Mouse (Mus musculus) lung, embryonic 15.5 days (tissue): Measurements from ENCODE around the gene Sbno2. TPM values are rescaled to one million over a fixed set of nuclear protein-coding genes. Genes with fewer than 3 reads are reported as not detected.

Source experiments
- ATAC-seq: fragments of 200-750 bp; cut with Nextera tagmentation; 2 replicates; pipeline ENCODE4 v1.8.0; 2017; ENCODE audit warnings: moderate number of reproducible peaks, borderline replicate concordance; ENCODE audit not compliant: low FRiP score, low TSS enrichment; ENCODE audit errors: extremely low read depth
- H3K27ac ChIP-seq: fragments of 300-500 bp; sonication (generic); 2 replicates; pipeline ENCODE4 v1.5.1; 2015; ENCODE audit warnings: moderate library complexity, mild to moderate bottlenecking, inconsistent platforms
- H3K27me3 ChIP-seq: fragments of 300-500 bp; sonication (generic); 2 replicates; pipeline ENCODE4 v1.6.1; 2015; ENCODE audit warnings: inconsistent platforms
- H3K36me3 ChIP-seq: fragments of 300-500 bp; sonication (generic); 2 replicates; pipeline ENCODE4 v1.6.1; 2015; ENCODE audit warnings: inconsistent platforms
- H3K4me1 ChIP-seq: fragments of 300-500 bp; sonication (generic); 2 replicates; pipeline ENCODE4 v1.6.1; 2015; ENCODE audit warnings: inconsistent platforms
- H3K4me2 ChIP-seq: fragments of 300-500 bp; sonication (generic); 2 replicates; pipeline ENCODE4 v1.6.1; 2015; ENCODE audit warnings: inconsistent platforms, mild to moderate bottlenecking, moderate library complexity
- H3K4me3 ChIP-seq: fragments of 300-500 bp; sonication (generic); 2 replicates; pipeline ENCODE4 v1.5.1; 2015; ENCODE audit warnings: mild to moderate bottlenecking, inconsistent platforms
- H3K9ac ChIP-seq: fragments of 300-500 bp; sonication (generic); 2 replicates; pipeline ENCODE4 v1.6.1; 2015; ENCODE audit warnings: inconsistent platforms
- H3K9me3 ChIP-seq: fragments of 300-500 bp; sonication (generic); 2 replicates; pipeline ENCODE4 v1.6.1; 2016; ENCODE audit warnings: inconsistent platforms
- WGBS: fragments of 180-500 bp; shearing (Covaris S2); methylation state at CpG from one replicate; pipeline ENCODE4 v1.1.7; 2015; 5-methylcytosine and 5-hydroxymethylcytosine counted together
- polyA plus RNA-seq: library from polyadenylated mRNA; unstranded; fragments of >200 nt; fragmentation: Nextera tagmentation; extraction: Ambion mirVana; gene quantifications from 2 replicates; pipeline ENCODE4 v1.2.1, GENCODE M21; 2015

The Sbno2 gene
- polyA plus RNA-seq, 1 experiment from 2014 or later = 16.6 TPM

- ATAC-seq = no peak
- Histone ChIP-seq H3K4me3 (no peak overlapping the region), H3K27ac (no peak overlapping the region), H3K9ac (no peak overlapping the region), H3K9me3 (no peaks in the 10 kb centered on the region), H3K36me3 (peaks cover 55% of the 10 kb centered on the region), H3K4me2 (peak overlapping the region; percentile 14; the same call in 1 of the 2 replicates), H3K27me3 (peaks cover 19% of the 10 kb centered on the region), H3K4me1 (peaks cover 26% of the 10 kb centered on the region)
- 57% methylated on average over 27 of the region's 27 CpGs for WGBS
These were observed 26.6 kb upstream of the Sbno2 start for GRCm38 (mm10) chr10:80131952-80132350.

- Histone ChIP-seq H3K4me2 (peak overlapping the region; percentile 14; the same call in 1 of the 2 replicates), H3K4me1 (peaks cover 21% of the 10 kb centered on the region), H3K9ac (no peak overlapping the region), H3K4me3 (no peak overlapping the region), H3K27me3 (peaks cover 14% of the 10 kb centered on the region), H3K36me3 (peaks cover 60% of the 10 kb centered on the region), H3K9me3 (no peaks in the 10 kb centered on the region), H3K27ac (no peak overlapping the region)
- 27% methylated on average over 55 of the region's 55 CpGs for WGBS
- ATAC-seq = no peak
These were observed 26.1 kb upstream of the Sbno2 start for GRCm38 (mm10) chr10:80131316-80131951.

- 71% methylated on average over 18 of the region's 18 CpGs for WGBS
- H3K4me2 ChIP-seq = no peak overlapping the region
- no peak overlapping the region for H3K9ac ChIP-seq
- H3K27ac ChIP-seq = no peak overlapping the region
- H3K27me3 ChIP-seq = peaks cover 5% of the 10 kb centered on the region; the same call in 1 of the 2 replicates
- peaks cover 69% of the 10 kb centered on the region for H3K36me3 ChIP-seq
- H3K9me3 ChIP-seq = no peaks in the 10 kb centered on the region
- no peak overlapping the region for H3K4me3 ChIP-seq
- no peak for ATAC-seq
- H3K4me1 ChIP-seq = peaks cover 16% of the 10 kb centered on the region
These were observed 25.1 kb upstream of the Sbno2 start for GRCm38 (mm10) chr10:80130403-80131031.

- no peaks in the 10 kb centered on the region for H3K27me3 ChIP-seq
- H3K9me3 ChIP-seq = no peaks in the 10 kb centered on the region
- no peak overlapping the region for H3K4me2 ChIP-seq
- ATAC-seq = no peak
- peaks cover 16% of the 10 kb centered on the region for H3K4me1 ChIP-seq
- no peak overlapping the region for H3K9ac ChIP-seq
- no peak overlapping the region for H3K4me3 ChIP-seq
- H3K36me3 ChIP-seq = peaks cover 73% of the 10 kb centered on the region
- 86% methylated on average over 9 of the region's 9 CpGs for WGBS
- H3K27ac ChIP-seq = no peak overlapping the region
These were observed 24.5 kb upstream of the Sbno2 start for GRCm38 (mm10) chr10:80129846-80130245.

GRCm38 (mm10) chr10:80127920-80128319, 22.5 kb upstream of the Sbno2 start:
- Histone ChIP-seq H3K4me2 (no peak overlapping the region), H3K4me3 (no peak overlapping the region), H3K27me3 (no peaks in the 10 kb centered on the region), H3K36me3 (peaks cover 83% of the 10 kb centered on the region), H3K27ac (no peak overlapping the region), H3K9ac (no peak overlapping the region), H3K9me3 (no peaks in the 10 kb centered on the region), H3K4me1 (0 out of 2 replicates have a peak, but pooled peaks cover 11% of the 10 kb centered on the region)
- 96% methylated on average over 8 of the region's 8 CpGs for WGBS
- ATAC-seq = no peak

GRCm38 (mm10) chr10:80123932-80124562, 18.7 kb upstream of the Sbno2 start:
- Histone ChIP-seq H3K4me3 (no peak overlapping the region), H3K36me3 (peaks cover 72% of the 10 kb centered on the region), H3K27ac (no peak overlapping the region), H3K9me3 (no peaks in the 10 kb centered on the region), H3K9ac (no peak overlapping the region), H3K27me3 (no peaks in the 10 kb centered on the region), H3K4me2 (no peak overlapping the region), H3K4me1 (peaks cover 9% of the 10 kb centered on the region)
- 86% methylated on average over 9 of the region's 9 CpGs for WGBS
- no peak for ATAC-seq

GRCm38 (mm10) chr10:80121639-80122038, 16.3 kb upstream of the Sbno2 start:
- H3K4me1 ChIP-seq = peaks cover 33% of the 10 kb centered on the region
- ATAC-seq = no peak
- no peak overlapping the region for H3K27ac ChIP-seq
- no peak overlapping the region for H3K4me2 ChIP-seq
- no peaks in the 10 kb centered on the region for H3K9me3 ChIP-seq
- no peak overlapping the region for H3K4me3 ChIP-seq
- H3K9ac ChIP-seq = no peak overlapping the region
- WGBS = 93% methylated on average over 2 of the region's 2 CpGs
- no peaks in the 10 kb centered on the region for H3K27me3 ChIP-seq
- H3K36me3 ChIP-seq = peaks cover 48% of the 10 kb centered on the region

GRCm38 (mm10) chr10:80120146-80120545, 14.8 kb upstream of the Sbno2 start:
- peaks cover 34% of the 10 kb centered on the region for H3K4me1 ChIP-seq
- no peak overlapping the region for H3K27ac ChIP-seq
- 57% methylated on average over 2 of the region's 2 CpGs for WGBS
- no peak overlapping the region for H3K9ac ChIP-seq
- no peak for ATAC-seq
- no peaks in the 10 kb centered on the region for H3K27me3 ChIP-seq
- H3K4me3 ChIP-seq = no peak overlapping the region
- peaks cover 36% of the 10 kb centered on the region for H3K36me3 ChIP-seq
- no peak overlapping the region for H3K4me2 ChIP-seq
- no peaks in the 10 kb centered on the region for H3K9me3 ChIP-seq

GRCm38 (mm10) chr10:80118552-80118951, 13.2 kb upstream of the Sbno2 start:
- Histone ChIP-seq H3K4me1 (peaks cover 41% of the 10 kb centered on the region), H3K9me3 (no peaks in the 10 kb centered on the region), H3K27me3 (no peaks in the 10 kb centered on the region), H3K4me3 (peak overlapping the region; percentile 89), H3K27ac (0 out of 2 replicates have a peak overlapping the region, but pooled peaks have one; percentile 25), H3K9ac (peak overlapping the region; percentile 91), H3K36me3 (peaks cover 23% of the 10 kb centered on the region), H3K4me2 (peak overlapping the region; percentile 71)
- 60% methylated on average over 6 of the region's 6 CpGs for WGBS
- ATAC-seq = no peak

- peak overlapping the region; percentile 91 for H3K9ac ChIP-seq
- H3K4me1 ChIP-seq = peaks cover 41% of the 10 kb centered on the region
- 17% methylated on average over 1 of the region's 1 CpGs for WGBS
- peak overlapping the region; percentile 89 for H3K4me3 ChIP-seq
- peaks cover 23% of the 10 kb centered on the region for H3K36me3 ChIP-seq
- H3K4me2 ChIP-seq = peak overlapping the region; percentile 71
- no peaks in the 10 kb centered on the region for H3K9me3 ChIP-seq
- no peaks in the 10 kb centered on the region for H3K27me3 ChIP-seq
- peak overlapping the region; percentile 14; the same call in 1 of the 2 replicates for H3K27ac ChIP-seq
- ATAC-seq = no peak
These were observed 12.4 kb upstream of the Sbno2 start for GRCm38 (mm10) chr10:80117736-80118135.

GRCm38 (mm10) chr10:80116927-80117691, 11.7 kb upstream of the Sbno2 start:
- peak overlapping the region; percentile 91 for H3K9ac ChIP-seq
- no peaks in the 10 kb centered on the region for H3K27me3 ChIP-seq
- peaks cover 41% of the 10 kb centered on the region for H3K4me1 ChIP-seq
- no peak for ATAC-seq
- H3K4me2 ChIP-seq = peak overlapping the region; percentile 71
- no peaks in the 10 kb centered on the region for H3K9me3 ChIP-seq
- WGBS = 2% methylated on average over 30 of the region's 30 CpGs
- peaks cover 22% of the 10 kb centered on the region for H3K36me3 ChIP-seq
- H3K27ac ChIP-seq = peak overlapping the region; percentile 14; the same call in 1 of the 2 replicates
- peak overlapping the region; percentile 89 for H3K4me3 ChIP-seq
